Mouse (Mus musculus) forebrain, embryonic 13.5 days (tissue): Measurements from ENCODE around the gene Tshz2. TPM values are rescaled to one million over a fixed set of nuclear protein-coding genes. Genes with fewer than 3 reads are reported as not detected.

Experiments
- ATAC-seq: fragments of 200-750 bp; cut with Nextera tagmentation; 2 replicates; pipeline ENCODE4 v1.8.0; 2017
- H3K27ac ChIP-seq: fragments of 300-500 bp; sonication (generic); 2 replicates; pipeline ENCODE4 v1.5.1; 2015; ENCODE audit warnings: inconsistent platforms, mild to moderate bottlenecking, moderate library complexity
- H3K27me3 ChIP-seq: fragments of 300-500 bp; sonication (generic); 2 replicates; pipeline ENCODE4 v1.6.1; 2015; ENCODE audit warnings: mild to moderate bottlenecking, inconsistent platforms
- H3K36me3 ChIP-seq: fragments of 300-500 bp; sonication (generic); 2 replicates; pipeline ENCODE4 v1.6.1; 2015; ENCODE audit warnings: mild to moderate bottlenecking, inconsistent platforms; ENCODE audit not compliant: poor library complexity, severe bottlenecking
- H3K4me1 ChIP-seq: fragments of 300-500 bp; sonication (generic); 2 replicates; pipeline ENCODE4 v1.6.1; 2015; ENCODE audit warnings: inconsistent platforms
- H3K4me2 ChIP-seq: fragments of 300-500 bp; sonication (generic); 2 replicates; pipeline ENCODE4 v1.6.1; 2015; ENCODE audit warnings: inconsistent platforms, mild to moderate bottlenecking, moderate library complexity
- H3K4me3 ChIP-seq: fragments of 300-500 bp; sonication (generic); 2 replicates; pipeline ENCODE4 v1.5.1; 2015; ENCODE audit warnings: mild to moderate bottlenecking, inconsistent platforms
- H3K9ac ChIP-seq: fragments of 300-500 bp; sonication (generic); 2 replicates; pipeline ENCODE4 v1.6.1; 2015; ENCODE audit warnings: mild to moderate bottlenecking, inconsistent platforms
- H3K9me3 ChIP-seq: fragments of 300-500 bp; sonication (generic); replicated peaks from 2 replicates; pipeline ENCODE4 v1.6.1; 2016; ENCODE audit warnings: inconsistent platforms
- WGBS: fragments of 180-500 bp; shearing (Covaris S2); methylation state at CpG from one replicate; pipeline ENCODE4 v1.1.7; 2015; 5-methylcytosine and 5-hydroxymethylcytosine counted together
- polyA plus RNA-seq: library from polyadenylated mRNA; unstranded; fragments of >200 nt; fragmentation: Nextera tagmentation; extraction: Ambion mirVana; gene quantifications from 2 replicates; pipeline ENCODE4 v1.2.1, GENCODE M21; 2015

Tshz2 gene
- polyA plus RNA-seq, 1 experiment from 2014 or later = 8.7 TPM

- Histone ChIP-seq H3K4me3 (no peak overlapping the region), H3K9me3 (no peaks in the 10 kb centered on the region), H3K4me1 (peaks cover 8% of the 10 kb centered on the region), H3K9ac (no peak overlapping the region), H3K36me3 (no peaks in the 10 kb centered on the region), H3K27me3 (no peaks in the 10 kb centered on the region), H3K27ac (no peak overlapping the region), H3K4me2 (no peak overlapping the region)
- 66% methylated on average over 6 of the region's 6 CpGs for WGBS
- no peak for ATAC-seq
Observed at GRCm38 (mm10) chr2:169943727-169944126, 310.9 kb downstream of the Tshz2 start.

- Histone ChIP-seq H3K4me2 (no peak overlapping the region), H3K27me3 (no peaks in the 10 kb centered on the region), H3K9ac (no peak overlapping the region), H3K27ac (no peak overlapping the region), H3K9me3 (no peaks in the 10 kb centered on the region), H3K4me1 (peaks cover 8% of the 10 kb centered on the region), H3K36me3 (no peaks in the 10 kb centered on the region), H3K4me3 (no peak overlapping the region)
- 89% methylated on average over 6 of the region's 6 CpGs for WGBS
- no peak for ATAC-seq
Observed at GRCm38 (mm10) chr2:169948139-169948538, 315.3 kb downstream of the Tshz2 start.

- H3K27ac ChIP-seq = no peak overlapping the region
- no peak for ATAC-seq
- WGBS = 80% methylated on average over 8 of the region's 8 CpGs
- H3K4me2 ChIP-seq = no peak overlapping the region
- H3K4me3 ChIP-seq = no peak overlapping the region
- H3K4me1 ChIP-seq = peaks cover 8% of the 10 kb centered on the region
- H3K9ac ChIP-seq = no peak overlapping the region
- no peaks in the 10 kb centered on the region for H3K9me3 ChIP-seq
- H3K27me3 ChIP-seq = no peaks in the 10 kb centered on the region
- H3K36me3 ChIP-seq = no peaks in the 10 kb centered on the region
Observed at GRCm38 (mm10) chr2:169951041-169951440, 318.2 kb downstream of the Tshz2 start.

GRCm38 (mm10) chr2:169952981-169953380 lies 320.2 kb downstream of the Tshz2 start:
- ATAC-seq = no peak
- Histone ChIP-seq H3K27ac (no peak overlapping the region), H3K9ac (no peak overlapping the region), H3K4me2 (no peak overlapping the region), H3K4me3 (no peak overlapping the region), H3K36me3 (no peaks in the 10 kb centered on the region), H3K27me3 (no peaks in the 10 kb centered on the region), H3K4me1 (no peaks in the 10 kb centered on the region), H3K9me3 (no peaks in the 10 kb centered on the region)
- 89% methylated on average over 2 of the region's 2 CpGs for WGBS

- Histone ChIP-seq H3K9me3 (no peaks in the 10 kb centered on the region), H3K27ac (no peak overlapping the region), H3K4me3 (no peak overlapping the region), H3K27me3 (peaks cover 4% of the 10 kb centered on the region; the same call in 1 of the 2 replicates), H3K36me3 (no peaks in the 10 kb centered on the region), H3K9ac (no peak overlapping the region), H3K4me2 (no peak overlapping the region), H3K4me1 (peaks cover 49% of the 10 kb centered on the region)
- 29% methylated on average over 17 of the region's 17 CpGs for WGBS
- ATAC-seq = peak; percentile 50; the same call in 1 of the 2 replicates
Observed at GRCm38 (mm10) chr2:169958736-169959573, 326.1 kb downstream of the Tshz2 start.

- Histone ChIP-seq H3K4me2 (peak overlapping the region; percentile 66), H3K27me3 (peaks cover 4% of the 10 kb centered on the region; the same call in 1 of the 2 replicates), H3K4me1 (peaks cover 49% of the 10 kb centered on the region), H3K4me3 (peak overlapping the region; percentile 31), H3K9ac (peak overlapping the region; percentile 34), H3K36me3 (no peaks in the 10 kb centered on the region), H3K9me3 (no peaks in the 10 kb centered on the region), H3K27ac (peak overlapping the region; percentile 79)
- ATAC-seq = peak; percentile 82
- 5% methylated on average over 24 of the region's 24 CpGs for WGBS
Observed at GRCm38 (mm10) chr2:169961463-169962230, 328.8 kb downstream of the Tshz2 start.

- Histone ChIP-seq H3K4me2 (peak overlapping the region; percentile 66), H3K36me3 (no peaks in the 10 kb centered on the region), H3K4me1 (peaks cover 49% of the 10 kb centered on the region), H3K9me3 (no peaks in the 10 kb centered on the region), H3K9ac (no peak overlapping the region), H3K4me3 (peak overlapping the region; percentile 31; the same call in 1 of the 2 replicates), H3K27ac (0 out of 2 replicates have a peak overlapping the region, but pooled peaks have one; percentile 20), H3K27me3 (peaks cover 4% of the 10 kb centered on the region; the same call in 1 of the 2 replicates)
- WGBS = 22% methylated on average over 8 of the region's 8 CpGs
- peak; percentile 26 for ATAC-seq
Observed at GRCm38 (mm10) chr2:169962231-169962600, 329.4 kb downstream of the Tshz2 start.

GRCm38 (mm10) chr2:169962776-169963175 lies 330.0 kb downstream of the Tshz2 start:
- H3K27ac ChIP-seq = 0 out of 2 replicates have a peak overlapping the region, but pooled peaks have one; percentile 20
- no peaks in the 10 kb centered on the region for H3K9me3 ChIP-seq
- H3K4me3 ChIP-seq = no peak overlapping the region
- H3K9ac ChIP-seq = no peak overlapping the region
- peaks cover 4% of the 10 kb centered on the region; the same call in 1 of the 2 replicates for H3K27me3 ChIP-seq
- no peak overlapping the region for H3K4me2 ChIP-seq
- ATAC-seq = no peak
- H3K36me3 ChIP-seq = no peaks in the 10 kb centered on the region
- WGBS = 85% methylated on average over 8 of the region's 8 CpGs
- H3K4me1 ChIP-seq = peaks cover 49% of the 10 kb centered on the region

GRCm38 (mm10) chr2:169970481-169970880 lies 337.7 kb downstream of the Tshz2 start:
- WGBS = 92% methylated on average over 6 of the region's 6 CpGs
- no peaks in the 10 kb centered on the region for H3K36me3 ChIP-seq

GRCm38 (mm10) chr2:169982925-169983324 lies 350.1 kb downstream of the Tshz2 start:
- no peaks in the 10 kb centered on the region for H3K9me3 ChIP-seq
- H3K36me3 ChIP-seq = no peaks in the 10 kb centered on the region
- no peak overlapping the region for H3K4me2 ChIP-seq
- no peak overlapping the region for H3K4me3 ChIP-seq
- H3K9ac ChIP-seq = no peak overlapping the region
- 89% methylated on average over 10 of the region's 10 CpGs for WGBS
- no peaks in the 10 kb centered on the region for H3K27me3 ChIP-seq
- no peak overlapping the region for H3K27ac ChIP-seq
- no peak for ATAC-seq
- no peaks in the 10 kb centered on the region for H3K4me1 ChIP-seq

More at GRCm38 (mm10) chr2:169970481-169970880, 337.7 kb downstream of the Tshz2 start:
- Histone ChIP-seq H3K4me1 (no peaks in the 10 kb centered on the region), H3K9ac (no peak overlapping the region), H3K4me2 (no peak overlapping the region), H3K9me3 (peaks cover 10% of the 10 kb centered on the region; the same call in 1 of the 2 replicates), H3K27ac (no peak overlapping the region), H3K4me3 (no peak overlapping the region), H3K27me3 (no peaks in the 10 kb centered on the region)
- no peak for ATAC-seq

GRCm38 (mm10) chr2:169987186-169987585 lies 354.4 kb downstream of the Tshz2 start:
- Histone ChIP-seq H3K27ac (no peak overlapping the region), H3K9ac (no peak overlapping the region), H3K4me1 (no peaks in the 10 kb centered on the region), H3K4me2 (no peak overlapping the region), H3K36me3 (no peaks in the 10 kb centered on the region), H3K9me3 (no peaks in the 10 kb centered on the region), H3K27me3 (no peaks in the 10 kb centered on the region), H3K4me3 (no peak overlapping the region)
- 69% methylated on average over 13 of the region's 13 CpGs for WGBS
- ATAC-seq = no peak

- Histone ChIP-seq H3K9me3 (no peaks in the 10 kb centered on the region), H3K4me3 (no peak overlapping the region), H3K4me1 (no peaks in the 10 kb centered on the region), H3K36me3 (no peaks in the 10 kb centered on the region), H3K9ac (no peak overlapping the region), H3K4me2 (no peak overlapping the region), H3K27me3 (no peaks in the 10 kb centered on the region), H3K27ac (no peak overlapping the region)
- ATAC-seq = no peak
- WGBS = 98% methylated on average over 1 of the region's 1 CpGs
Observed at GRCm38 (mm10) chr2:169989186-169989585, 356.4 kb downstream of the Tshz2 start.
